Mouse (Mus musculus) lung, postnatal 0 days (tissue): ENCODE measurements around the gene Idh3a.
A peak's percentile ranks its signal among the peaks of the same experiment; 100 is the strongest.

Experiments used
- CTCF ChIP-seq: IDR thresholded peaks from 2 replicates; pipeline ENCODE4 v1.5.1; 2016; ENCODE audit warnings: antibody characterized with exemption, mild to moderate bottlenecking
- EP300 ChIP-seq: IDR thresholded peaks from 2 replicates; pipeline ENCODE4 v1.6.1; 2016; ENCODE audit warnings: antibody characterized with exemption, mild to moderate bottlenecking, control low read depth

GRCm38 (mm10) chr9:54552409-54552808 is 33.7 kb upstream of the Idh3a start:
- TF ChIP-seq CTCF (peak; percentile 68), EP300 (no peak)
